Mouse (Mus musculus): ENCODE measurements around the gene Lingo3. TPM values are rescaled to one million over a fixed set of nuclear protein-coding genes. Genes with fewer than 3 reads are reported as not detected.

Gene Lingo3
- total and polyA plus RNA-seq, 3 experiments, result not detected

DNA sequence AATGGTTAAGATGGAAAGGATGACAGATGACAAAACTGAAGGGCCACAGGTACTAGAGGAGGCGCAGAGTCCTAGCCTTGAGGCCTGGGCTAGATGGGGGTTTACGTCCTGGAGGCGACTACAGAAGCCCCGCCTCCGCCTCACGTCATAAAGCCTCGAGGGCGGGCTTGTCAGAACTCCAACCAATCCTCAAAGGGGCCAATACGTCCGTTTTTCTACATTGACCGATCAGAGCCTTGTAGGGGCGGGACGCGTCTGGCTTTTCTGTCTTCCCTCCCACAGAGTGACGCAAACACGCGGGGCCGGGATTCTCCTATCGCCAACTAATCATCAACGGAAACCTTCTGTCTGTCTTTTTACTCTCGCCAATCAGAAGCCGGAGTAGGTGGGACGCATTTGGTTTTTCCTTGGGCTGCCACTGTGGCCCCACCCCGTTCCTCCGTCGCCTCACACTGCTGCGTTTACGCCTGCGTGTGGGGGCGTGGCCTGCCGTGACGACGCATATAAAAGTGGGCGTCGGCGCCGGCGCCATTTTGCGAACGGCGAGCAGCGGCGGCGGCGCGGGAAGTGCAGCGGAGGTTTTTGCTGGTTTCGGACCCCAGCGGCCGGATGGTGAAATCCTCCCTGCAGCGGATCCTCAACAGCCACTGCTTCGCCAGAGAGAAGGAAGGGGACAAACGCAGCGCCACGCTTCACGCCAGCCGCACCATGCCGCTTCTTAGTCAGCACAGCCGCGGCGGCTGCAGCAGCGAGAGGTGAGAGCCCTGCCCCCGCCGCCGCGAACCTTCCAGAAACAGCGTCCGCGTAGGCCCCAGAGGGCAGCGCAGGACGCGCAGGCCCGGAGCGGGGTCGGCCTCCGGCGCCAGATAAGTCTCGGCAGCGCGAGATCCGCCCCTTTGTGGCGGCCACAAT, 17.4 kb downstream of the Lingo3 start, which contains the start of gene Oaz1 (continued):
- TF ChIP-seq CHD2 (IDR thresholded peaks at IDR 0.05; ENCODE audit: low read length) (0 out of 2 replicates have a peak, but pooled peaks have one; percentile 45), MAZ (IDR thresholded peaks at IDR 0.05; ENCODE audit: low read depth, low read length) (no peak; the same call in 1 of the 2 replicates), KAT2A (conservative IDR thresholded peaks at IDR 0.05; ENCODE audit: low read depth, low read length) (peak; percentile 37; the same call in 1 of the 2 replicates), MEF2A (IDR thresholded peaks at IDR 0.05; ENCODE audit: extremely low read depth, insufficient replicate concordance, low read depth, low read length, poor library complexity, severe bottlenecking) (0 out of 2 replicates have a peak, but pooled peaks have one; percentile 28), TBP (IDR thresholded peaks at IDR 0.05; ENCODE audit: low read depth, low read length) (peak; percentile 91), EP300 (IDR thresholded peaks at IDR 0.05; ENCODE audit: low read depth in 1 of 2, low read length in 2 of 2) (no peak; a peak in 1 of 4 replicates)

GRCm38 (mm10) chr10:80824827-80825226, 19.0 kb downstream of the Lingo3 start:
- Histone ChIP-seq H3K4me1 (ENCODE audit: control insufficient read depth in 1 of 2, insufficient read depth in 2 of 2, low read length in 2 of 2) (peaks cover 7 to 18% of the 10 kb centered on the region in 2 experiments; a peak in 3 of 4 replicates), H3K27me3 (ENCODE audit: control insufficient read depth in 1 of 2, insufficient read depth in 2 of 2, low read length in 2 of 2) (no peaks in the 10 kb centered on the region), H3K4me3 (ENCODE audit: control insufficient read depth in 1 of 2, insufficient read depth in 1 of 2, low read depth in 2 of 2, low read length in 2 of 2) (peak overlapping the region; percentile 41 to 69), H3K9ac (ENCODE audit: control insufficient read depth, low read depth, low read length, poor library complexity, severe bottlenecking) (peak overlapping the region; percentile 53), H3K27ac (ENCODE audit: control insufficient read depth, low read depth, low read length) (peak overlapping the region; percentile 76), H3K9me3 (replicated peaks; ENCODE audit: insufficient read depth, low read length) (no peaks in the 10 kb centered on the region), H3K79me2 (ENCODE audit: control insufficient read depth, insufficient read depth, low read length, poor library complexity) (peaks cover 23% of the 10 kb centered on the region), H3K36me3 (ENCODE audit: control insufficient read depth in 1 of 2, insufficient read depth in 2 of 2, low read length in 2 of 2) (peaks cover 0 to 16% of the 10 kb centered on the region in 2 experiments; a peak in 2 of 4 replicates)
- TF ChIP-seq KAT2A (conservative IDR thresholded peaks at IDR 0.05; ENCODE audit: low read depth, low read length) (no peak), ETS1 (IDR thresholded peaks at IDR 0.05; ENCODE audit: low read depth, low read length) (no peak), MEF2A (IDR thresholded peaks at IDR 0.05; ENCODE audit: extremely low read depth, insufficient replicate concordance, low read depth, low read length, poor library complexity, severe bottlenecking) (no peak), POLR2AphosphoS5 (IDR thresholded peaks at IDR 0.05; ENCODE audit: borderline replicate concordance, low read depth, low read length) (no peak), UBTF (IDR thresholded peaks at IDR 0.05; ENCODE audit: borderline replicate concordance, insufficient read depth, low read depth, low read length) (no peak), ZMIZ1 (IDR thresholded peaks at IDR 0.05; ENCODE audit: low read depth, low read length) (no peak), BHLHE40 (IDR thresholded peaks at IDR 0.05; ENCODE audit: borderline replicate concordance, low read depth, low read length) (peak; percentile 75), POLR2A (IDR thresholded peaks at IDR 0.05; ENCODE audit: control insufficient read depth in 1 of 2, insufficient read depth in 1 of 2, low read depth in 1 of 2, low read length in 2 of 2, poor library complexity in 1 of 2) (no peak), MYC (IDR thresholded peaks at IDR 0.05; ENCODE audit: low read depth, low read length) (no peak), EP300 (IDR thresholded peaks at IDR 0.05; ENCODE audit: low read depth in 1 of 2, low read length in 2 of 2) (no peak), RCOR1 (IDR thresholded peaks at IDR 0.05; ENCODE audit: low read depth, low read length) (no peak), NRF1 (IDR thresholded peaks at IDR 0.05; ENCODE audit: insufficient read depth, low read depth, low read length, poor library complexity, severe bottlenecking) (no peak), CTCF (IDR thresholded peaks at IDR 0.05 in 2 of 3, conservative IDR thresholded peaks at IDR 0.05 in 1 of 3; ENCODE audit: control insufficient read depth in 1 of 3, insufficient read depth in 1 of 3, low read depth in 2 of 3, low read length in 3 of 3, poor library complexity in 1 of 3, severe bottlenecking in 1 of 3) (no peak), ZNF384 (IDR thresholded peaks at IDR 0.05; ENCODE audit: low read depth, low read length) (no peak), GATA1 (IDR thresholded peaks at IDR 0.05; ENCODE audit: low read depth, low read length) (0 out of 2 replicates have a peak, but pooled peaks have one; percentile 31), CHD1 (IDR thresholded peaks at IDR 0.05; ENCODE audit: low read depth, low read length) (no peak), SIN3A (IDR thresholded peaks at IDR 0.05; ENCODE audit: low read length) (peak; percentile 22; the same call in 1 of the 2 replicates), USF1 (IDR thresholded peaks at IDR 0.05; ENCODE audit: low read depth, low read length) (0 out of 2 replicates have a peak, but pooled peaks have one; percentile 34), RAD21 (IDR thresholded peaks at IDR 0.05; ENCODE audit: low read depth, low read length) (no peak), TAL1 (IDR thresholded peaks at IDR 0.05; ENCODE audit: low read length) (peak; percentile 58), MYB (IDR thresholded peaks at IDR 0.05; ENCODE audit: low read depth, low read length) (no peak), ZKSCAN1 (IDR thresholded peaks at IDR 0.05; ENCODE audit: low read depth, low read length) (no peak), USF2 (IDR thresholded peaks at IDR 0.05; ENCODE audit: borderline replicate concordance in 1 of 2, insufficient read depth in 1 of 2, low read depth in 1 of 2, low read length in 2 of 2) (no peak), ELF1 (IDR thresholded peaks at IDR 0.05; ENCODE audit: low read depth, low read length) (no peak), MXI1 (IDR thresholded peaks at IDR 0.05; ENCODE audit: low read depth, low read length) (peak; percentile 66), HCFC1 (IDR thresholded peaks at IDR 0.05; ENCODE audit: low read depth, low read length) (no peak), MAZ (IDR thresholded peaks at IDR 0.05; ENCODE audit: low read depth, low read length) (no peak)
- DNase-seq (ENCODE audit: low read depth, low spot score), result peak; percentile 49

All from MEL (cell line).